Mouse (Mus musculus): ENCODE data around the gene Grid2.

GRCm38 (mm10) chr6:63917035-63917570 lies 661.4 kb downstream of the Grid2 start:
- TF ChIP-seq CTCF (IDR thresholded peaks at IDR 0.05; ENCODE audit: low read depth): no peak
- no peak for TF ChIP-seq EP300 (optimal IDR thresholded peaks at IDR 0.05)

Data from stomach, postnatal 0 days (tissue).